Mouse (Mus musculus) hindbrain, embryonic 16.5 days (tissue): ENCODE data around the gene Spdl1. TPM values are rescaled to one million over a fixed set of nuclear protein-coding genes. Genes with fewer than 3 reads are reported as not detected.

Experiments
- ATAC-seq: fragments of 200-750 bp; cut with Nextera tagmentation; 2 replicates; pipeline ENCODE4 v1.8.0; 2017; ENCODE audit warnings: moderate TSS enrichment, moderate library complexity
- H3K27ac ChIP-seq: fragments of 300-500 bp; sonication (generic); 2 replicates; pipeline ENCODE4 v1.5.1; 2014; ENCODE audit warnings: low read depth, mild to moderate bottlenecking, control low read depth, low read length, moderate library complexity
- H3K27me3 ChIP-seq: fragments of 300-500 bp; sonication (generic); replicated peaks from 2 replicates; pipeline ENCODE4 v1.6.1; 2014; ENCODE audit warnings: low read length; ENCODE audit not compliant: control insufficient read depth, insufficient read depth
- H3K36me3 ChIP-seq: fragments of 300-500 bp; sonication (generic); 2 replicates; pipeline ENCODE4 v1.6.1; 2014; ENCODE audit warnings: mild to moderate bottlenecking, low read length, moderate library complexity, mixed read lengths; ENCODE audit not compliant: control insufficient read depth, insufficient read depth
- H3K4me1 ChIP-seq: fragments of 300-500 bp; sonication (generic); 2 replicates; pipeline ENCODE4 v1.6.1; 2014; ENCODE audit warnings: low read depth, low read length; ENCODE audit not compliant: control insufficient read depth, insufficient read depth
- H3K4me2 ChIP-seq: fragments of 300-500 bp; sonication (generic); 2 replicates; pipeline ENCODE4 v1.6.1; 2014; ENCODE audit warnings: mild to moderate bottlenecking, low read length, control low read depth, moderate library complexity
- H3K4me3 ChIP-seq: fragments of 300-500 bp; sonication (generic); 2 replicates; pipeline ENCODE4 v1.5.1; 2014; ENCODE audit warnings: mild to moderate bottlenecking, low read length, control low read depth, moderate library complexity
- H3K9ac ChIP-seq: fragments of 300-500 bp; sonication (generic); 2 replicates; pipeline ENCODE4 v1.6.1; 2014; ENCODE audit warnings: low read depth, mild to moderate bottlenecking, control low read depth, low read length, moderate library complexity
- H3K9me3 ChIP-seq: fragments of 300-500 bp; sonication (generic); 2 replicates; pipeline ENCODE4 v1.6.1; 2014; ENCODE audit warnings: mild to moderate bottlenecking, low read length, moderate library complexity; ENCODE audit not compliant: control insufficient read depth
- WGBS: fragments of 180-500 bp; shearing (Covaris S2); extraction: QIAGEN DNeasy Blood & Tissue Kit; methylation state at CpG from one replicate; pipeline ENCODE4 v1.1.7; 2014; 5-methylcytosine and 5-hydroxymethylcytosine counted together
- polyA plus RNA-seq: library from polyadenylated mRNA; unstranded; fragments of >200 nt; fragmentation: Nextera tagmentation; extraction: Ambion mirVana; gene quantifications from 2 replicates; pipeline ENCODE4 v1.2.1, GENCODE M21; 2015

The Spdl1 gene
- polyA plus RNA-seq, 1 experiment from 2014 or later: 3.4 TPM

DNA sequence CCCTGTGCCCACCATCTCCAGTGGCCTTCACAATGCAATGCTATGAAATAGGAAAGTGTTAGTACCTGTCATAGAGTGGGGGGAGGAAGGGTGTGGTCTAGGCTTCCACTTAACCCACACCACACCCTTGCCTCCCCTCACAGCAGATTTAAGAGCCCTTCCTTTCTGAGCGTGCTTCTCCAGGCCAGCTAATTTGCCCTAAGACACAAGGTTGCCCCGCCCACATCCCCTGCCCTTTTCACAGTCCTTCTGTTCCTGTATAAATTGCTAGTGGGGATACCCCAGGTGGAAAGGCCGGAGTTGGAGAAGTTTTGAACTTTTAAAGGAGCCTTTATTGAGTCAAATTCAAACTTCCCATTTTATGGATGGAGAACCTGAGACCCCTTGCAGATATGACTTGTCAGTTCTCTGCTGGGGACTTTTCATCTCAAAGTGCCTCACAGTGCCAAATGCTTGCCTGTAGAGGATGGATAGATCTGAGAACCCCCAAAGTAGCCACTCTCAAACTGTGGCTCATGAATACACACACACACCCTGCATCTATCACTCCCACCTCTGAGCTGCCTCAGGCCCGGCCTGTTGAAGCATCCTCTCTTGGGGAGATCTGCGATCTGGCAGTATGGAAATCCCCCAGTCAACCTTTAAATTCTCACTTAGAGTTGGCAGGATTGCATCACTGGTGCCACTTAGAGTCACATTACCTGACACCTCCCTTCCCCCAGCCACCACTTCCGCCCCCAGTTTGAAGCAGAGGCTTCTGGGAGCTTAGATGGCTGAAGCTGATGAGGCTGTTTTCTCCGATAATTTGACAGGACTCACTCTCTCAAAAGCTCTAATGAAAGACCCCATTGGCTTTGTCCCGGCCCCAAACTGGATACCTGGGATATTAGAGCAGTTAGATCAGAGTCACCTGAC, 50.7 kb downstream of the Spdl1 start:
- no peaks in the 10 kb centered on the region for H3K36me3 ChIP-seq
- no peaks in the 10 kb centered on the region for H3K27me3 ChIP-seq
- no peak overlapping the region for H3K4me3 ChIP-seq
- no peak for ATAC-seq
- H3K4me2 ChIP-seq: no peak overlapping the region
- H3K9ac ChIP-seq: no peak overlapping the region
- 79% methylated on average over 8 of the region's 8 CpGs for WGBS
- H3K4me1 ChIP-seq: no peaks in the 10 kb centered on the region
- H3K9me3 ChIP-seq: no peaks in the 10 kb centered on the region
- H3K27ac ChIP-seq: no peak overlapping the region

DNA sequence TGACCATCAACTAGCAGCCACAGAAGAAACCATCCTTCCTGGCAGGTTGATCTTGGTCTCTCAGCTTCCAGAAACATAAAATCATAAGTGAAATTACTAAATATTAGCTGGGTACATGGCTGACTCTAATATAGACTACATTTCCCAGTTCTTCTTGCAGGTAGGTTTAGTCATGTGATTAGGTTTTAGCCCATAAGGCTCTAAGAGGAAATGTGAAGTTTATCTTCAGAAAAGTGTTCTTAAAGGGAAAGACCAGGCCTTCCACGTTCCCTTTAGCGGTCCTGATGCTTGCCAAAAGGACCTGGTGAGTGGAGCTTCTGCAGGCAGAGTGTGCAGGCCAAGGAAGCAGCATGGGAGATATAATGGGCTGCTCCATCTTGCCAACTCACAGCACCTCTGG, 52.7 kb downstream of the Spdl1 start:
- Histone ChIP-seq H3K4me2 (no peak overlapping the region), H3K36me3 (no peaks in the 10 kb centered on the region), H3K4me3 (no peak overlapping the region), H3K4me1 (no peaks in the 10 kb centered on the region), H3K9ac (no peak overlapping the region), H3K9me3 (no peaks in the 10 kb centered on the region), H3K27me3 (no peaks in the 10 kb centered on the region), H3K27ac (no peak overlapping the region)
- 83% methylated on average over 2 of the region's 2 CpGs for WGBS
- ATAC-seq: no peak

DNA sequence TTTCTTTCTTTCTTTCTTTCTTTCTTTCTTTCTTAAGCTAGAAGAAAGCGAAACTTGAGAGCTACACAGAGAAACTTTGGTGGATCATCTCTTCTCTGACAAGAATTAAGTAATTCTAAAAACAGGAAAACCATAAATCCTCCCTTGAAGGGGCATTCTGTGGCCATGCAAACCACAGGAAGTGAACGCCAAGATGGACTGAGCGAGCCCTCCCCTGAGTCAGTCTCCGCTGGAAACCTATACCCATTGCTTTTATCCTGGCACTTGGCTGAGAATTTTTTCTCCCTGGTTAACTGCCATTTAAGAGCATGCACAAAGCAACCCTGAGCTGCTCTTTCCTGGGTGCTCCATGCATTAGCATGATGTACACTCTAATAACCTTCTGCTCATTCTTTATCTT, 53.5 kb downstream of the Spdl1 start:
- no peaks in the 10 kb centered on the region for H3K36me3 ChIP-seq
- no peak for ATAC-seq
- no peak overlapping the region for H3K4me2 ChIP-seq
- WGBS: 92% methylated on average over 4 of the region's 4 CpGs
- H3K4me1 ChIP-seq: no peaks in the 10 kb centered on the region
- H3K9ac ChIP-seq: no peak overlapping the region
- H3K27ac ChIP-seq: no peak overlapping the region
- no peaks in the 10 kb centered on the region for H3K27me3 ChIP-seq
- H3K9me3 ChIP-seq: no peaks in the 10 kb centered on the region
- H3K4me3 ChIP-seq: no peak overlapping the region

DNA sequence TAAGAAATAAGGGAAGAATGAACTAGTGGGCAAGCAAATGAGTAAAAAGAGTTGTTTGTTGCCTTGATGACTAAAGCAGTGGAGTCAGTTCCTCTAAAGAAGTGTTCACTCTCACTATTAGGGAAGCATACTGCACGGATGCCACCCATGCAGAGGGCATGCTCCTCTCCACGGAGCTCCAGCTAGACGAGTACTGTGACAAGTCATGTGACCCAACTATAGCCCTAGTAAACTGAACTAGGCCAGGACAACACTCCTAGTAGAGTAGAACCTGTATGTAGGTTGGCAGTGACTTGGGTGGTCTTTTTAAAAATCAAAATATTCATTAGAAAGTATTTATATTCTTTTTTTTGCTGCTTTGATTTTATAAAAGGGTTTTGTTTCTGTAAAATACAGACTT, 55.1 kb downstream of the Spdl1 start:
- no peak overlapping the region for H3K27ac ChIP-seq
- H3K9ac ChIP-seq: no peak overlapping the region
- H3K27me3 ChIP-seq: no peaks in the 10 kb centered on the region
- no peaks in the 10 kb centered on the region for H3K36me3 ChIP-seq
- no peak for ATAC-seq
- no peaks in the 10 kb centered on the region for H3K4me1 ChIP-seq
- H3K9me3 ChIP-seq: no peaks in the 10 kb centered on the region
- no peak overlapping the region for H3K4me3 ChIP-seq
- WGBS: 84% methylated on average over 3 of the region's 3 CpGs
- no peak overlapping the region for H3K4me2 ChIP-seq

DNA sequence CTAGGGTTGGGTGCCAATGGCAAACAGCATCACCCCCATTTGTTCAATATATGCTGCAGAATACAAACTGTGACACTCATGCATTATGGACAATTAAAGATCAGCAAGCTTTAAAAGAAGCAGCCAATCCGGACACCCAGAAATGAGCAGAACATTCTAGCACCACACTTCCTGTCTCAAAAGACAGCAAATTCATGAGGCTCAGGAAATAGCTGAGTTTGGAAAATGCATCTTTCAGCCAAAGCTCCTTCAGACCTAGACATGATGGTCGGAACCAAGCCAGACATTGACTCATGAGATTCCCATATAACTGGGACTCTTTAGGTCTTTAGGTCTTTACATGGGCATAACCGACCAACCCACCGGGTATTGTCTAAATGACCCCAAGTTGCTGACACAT, 55.9 kb downstream of the Spdl1 start:
- no peaks in the 10 kb centered on the region for H3K36me3 ChIP-seq
- H3K27me3 ChIP-seq: no peaks in the 10 kb centered on the region
- H3K9ac ChIP-seq: no peak overlapping the region
- H3K4me2 ChIP-seq: no peak overlapping the region
- H3K9me3 ChIP-seq: no peaks in the 10 kb centered on the region
- no peak for ATAC-seq
- H3K4me3 ChIP-seq: no peak overlapping the region
- 81% methylated on average over 4 of the region's 4 CpGs for WGBS
- H3K4me1 ChIP-seq: no peaks in the 10 kb centered on the region
- no peak overlapping the region for H3K27ac ChIP-seq

DNA sequence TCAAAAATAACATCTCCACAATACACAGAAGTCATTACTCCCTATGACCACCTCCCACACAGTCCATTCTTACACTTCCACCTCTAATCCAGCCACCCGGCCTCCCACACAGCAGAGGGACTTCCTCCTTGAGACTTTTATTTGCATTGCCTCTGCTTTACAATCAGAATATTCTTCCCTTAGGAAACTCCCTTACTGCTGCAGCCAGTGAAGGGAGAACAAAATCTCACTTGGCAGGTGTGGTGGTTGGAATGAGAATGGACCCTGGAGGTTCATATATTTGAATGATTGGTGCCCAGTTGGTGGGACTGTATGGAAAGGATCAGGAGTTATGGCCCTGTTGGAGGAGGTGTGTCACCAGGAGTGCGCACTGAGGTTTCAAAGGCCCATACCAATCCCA, 57.4 kb downstream of the Spdl1 start:
- 84% methylated on average over 2 of the region's 2 CpGs for WGBS
- no peak for ATAC-seq
- H3K36me3 ChIP-seq: no peaks in the 10 kb centered on the region
- no peak overlapping the region for H3K9ac ChIP-seq
- no peak overlapping the region for H3K27ac ChIP-seq
- no peaks in the 10 kb centered on the region for H3K4me1 ChIP-seq
- H3K4me2 ChIP-seq: no peak overlapping the region
- H3K27me3 ChIP-seq: no peaks in the 10 kb centered on the region
- H3K4me3 ChIP-seq: no peak overlapping the region
- no peaks in the 10 kb centered on the region for H3K9me3 ChIP-seq

DNA sequence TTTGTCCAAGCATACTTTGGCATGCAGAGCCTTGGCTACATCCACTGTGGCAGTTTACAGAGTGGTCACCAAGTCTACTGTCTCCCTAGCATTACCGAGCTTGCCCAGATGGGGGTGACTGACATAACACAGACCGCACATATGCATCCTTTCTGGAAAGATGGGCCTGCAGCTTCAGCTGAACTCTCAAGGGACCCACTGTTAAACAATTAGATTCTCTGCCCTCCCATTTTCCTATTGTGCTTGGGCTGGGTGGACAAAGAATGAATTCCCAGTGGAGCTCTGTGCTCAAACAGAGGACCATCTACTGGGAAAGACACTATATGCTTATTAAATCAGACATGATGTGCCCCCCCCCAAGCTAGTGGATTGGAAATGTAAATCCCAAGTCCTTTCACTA, 58.8 kb downstream of the Spdl1 start:
- ATAC-seq: no peak
- Histone ChIP-seq H3K27me3 (no peaks in the 10 kb centered on the region), H3K4me3 (no peak overlapping the region), H3K27ac (no peak overlapping the region), H3K9me3 (no peaks in the 10 kb centered on the region), H3K36me3 (no peaks in the 10 kb centered on the region), H3K4me1 (no peaks in the 10 kb centered on the region), H3K4me2 (no peak overlapping the region), H3K9ac (no peak overlapping the region)
- 56% methylated on average over 2 of the region's 2 CpGs for WGBS

DNA sequence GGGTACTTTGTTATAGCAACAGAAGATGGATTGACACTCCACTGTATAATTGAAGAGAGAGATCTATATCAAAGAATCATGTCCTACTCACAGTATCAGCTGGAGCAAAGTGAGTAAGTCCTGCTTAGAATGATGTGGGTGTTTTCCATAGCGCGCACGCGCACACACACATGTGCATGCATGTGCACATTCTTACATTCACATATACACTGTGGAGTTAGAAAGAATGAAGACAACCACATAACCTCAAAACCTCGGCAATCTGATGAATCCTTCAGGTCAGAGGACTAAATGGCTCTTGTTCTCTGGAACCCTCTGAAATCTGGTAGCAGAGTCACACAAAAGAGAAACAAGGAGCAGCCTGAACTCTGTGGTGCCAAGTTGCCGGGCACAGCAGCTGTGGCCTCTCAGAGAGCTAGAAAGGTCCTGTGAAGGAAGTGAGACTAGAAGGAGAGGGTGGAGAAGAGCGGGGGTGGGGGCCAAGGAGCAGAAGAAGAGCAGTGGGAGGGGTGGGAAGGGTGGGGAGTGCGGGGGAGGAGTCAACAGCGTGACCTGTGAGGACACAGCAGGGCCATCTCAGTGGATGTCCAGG, 60.0 kb downstream of the Spdl1 start:
- Histone ChIP-seq H3K9me3 (no peaks in the 10 kb centered on the region), H3K36me3 (no peaks in the 10 kb centered on the region), H3K4me2 (no peak overlapping the region), H3K27me3 (no peaks in the 10 kb centered on the region), H3K4me3 (no peak overlapping the region), H3K27ac (no peak overlapping the region), H3K4me1 (no peaks in the 10 kb centered on the region), H3K9ac (no peak overlapping the region)
- no peak for ATAC-seq
- 86% methylated on average over 9 of the region's 9 CpGs for WGBS

DNA sequence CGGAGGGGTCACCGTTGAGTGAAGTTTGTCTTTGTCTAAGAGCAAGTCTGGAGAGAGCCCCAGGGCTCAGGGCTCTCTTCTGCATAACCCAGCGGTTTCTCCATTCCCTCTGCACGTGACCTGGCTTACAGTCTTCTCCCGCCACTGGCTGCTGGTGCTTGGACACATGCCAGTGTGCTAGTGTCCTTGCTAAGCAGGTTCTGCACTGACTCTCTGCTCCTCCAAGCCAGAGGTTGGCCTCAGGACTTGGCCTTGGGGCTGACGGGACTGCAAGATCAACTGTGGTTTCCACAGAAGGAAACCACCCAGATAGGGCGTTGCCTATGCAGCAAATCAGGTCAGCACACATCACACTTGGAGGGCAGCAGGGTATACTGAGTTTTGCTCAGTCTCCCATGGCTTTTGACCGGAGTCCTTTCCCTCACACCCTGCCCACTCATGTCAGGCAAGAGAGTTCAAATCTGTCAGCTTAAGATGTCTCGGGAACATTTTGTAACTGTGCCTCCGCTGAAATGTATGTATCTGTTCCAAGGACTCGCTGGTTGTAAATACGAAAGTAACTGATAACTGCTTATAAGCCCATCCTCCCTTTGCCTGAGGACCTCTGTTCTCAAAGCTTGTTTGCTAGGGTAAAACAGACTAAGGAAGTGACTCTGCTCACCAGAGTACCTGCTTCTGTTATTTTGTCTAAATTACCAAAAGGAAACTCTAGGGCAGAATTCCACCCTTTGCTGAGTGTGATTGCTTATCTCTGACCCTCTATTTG, 62.0 kb downstream of the Spdl1 start:
- ATAC-seq: no peak
- no peak overlapping the region for H3K4me3 ChIP-seq
- H3K36me3 ChIP-seq: no peaks in the 10 kb centered on the region
- H3K27ac ChIP-seq: no peak overlapping the region
- WGBS: 66% methylated on average over 12 of the region's 12 CpGs
- no peaks in the 10 kb centered on the region for H3K27me3 ChIP-seq
- no peaks in the 10 kb centered on the region for H3K9me3 ChIP-seq
- no peak overlapping the region for H3K4me2 ChIP-seq
- H3K4me1 ChIP-seq: no peaks in the 10 kb centered on the region
- H3K9ac ChIP-seq: no peak overlapping the region
